Mouse (Mus musculus): Measurements from ENCODE around the gene Ccdc63. TPM values are rescaled to one million over a fixed set of nuclear protein-coding genes. Genes with fewer than 3 reads are reported as not detected.

Gene Ccdc63
- total RNA-seq, 2 experiments from 2014 or later = not detected

GRCm38 (mm10) chr5:122131076-122132051, 9.3 kb downstream of the Ccdc63 start:
- peak; percentile 89 to 94 for DNase-seq
- intact Hi-C loops (cut with DNase I) = loop anchor here (1.0 to 5.0 kb wide), 4 partner anchors 12 to 211 kb away; partner anchors contain the start of gene Tctn1

- DNase-seq = no peak
- intact Hi-C loops (cut with DNase I) = loop anchor here (5.0 kb wide), 2 partner anchors 132 to 212 kb away; partner anchors contain the start of gene Tctn1
Measured at GRCm38 (mm10) chr5:122130341-122130998, 10.2 kb downstream of the Ccdc63 start.

DNA sequence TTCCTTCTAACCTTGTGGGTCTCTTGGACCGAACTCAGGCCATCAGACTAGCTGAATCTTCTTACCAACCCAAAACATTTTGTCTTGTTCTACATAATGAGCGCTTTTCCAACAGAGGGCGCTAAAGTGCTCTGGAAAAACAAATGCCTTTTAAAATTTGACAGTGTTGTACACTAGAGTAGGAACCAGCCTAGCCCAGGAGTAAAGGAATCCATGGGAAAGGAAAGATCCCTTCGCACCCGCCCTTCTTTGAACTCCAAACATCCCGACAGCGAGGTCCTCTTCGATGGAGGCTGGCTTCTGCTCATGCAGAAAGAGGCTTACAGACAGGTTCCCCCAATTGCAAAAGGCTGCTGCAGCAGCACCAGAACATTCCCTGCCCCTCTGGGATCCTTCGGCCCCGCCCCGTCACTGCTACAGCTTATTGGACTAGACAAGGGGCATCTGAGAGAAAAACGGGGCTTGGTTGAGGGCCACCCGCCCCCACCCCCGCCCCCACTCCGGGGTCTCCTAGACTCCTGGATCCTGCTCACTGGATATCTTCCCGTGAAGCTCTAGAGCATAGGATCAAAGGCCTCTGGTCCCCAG, 11.5 kb downstream of the Ccdc63 start:
- intact Hi-C loops (cut with DNase I) = no loop called here
- DNase-seq = peak; percentile 72 to 79

DNA sequence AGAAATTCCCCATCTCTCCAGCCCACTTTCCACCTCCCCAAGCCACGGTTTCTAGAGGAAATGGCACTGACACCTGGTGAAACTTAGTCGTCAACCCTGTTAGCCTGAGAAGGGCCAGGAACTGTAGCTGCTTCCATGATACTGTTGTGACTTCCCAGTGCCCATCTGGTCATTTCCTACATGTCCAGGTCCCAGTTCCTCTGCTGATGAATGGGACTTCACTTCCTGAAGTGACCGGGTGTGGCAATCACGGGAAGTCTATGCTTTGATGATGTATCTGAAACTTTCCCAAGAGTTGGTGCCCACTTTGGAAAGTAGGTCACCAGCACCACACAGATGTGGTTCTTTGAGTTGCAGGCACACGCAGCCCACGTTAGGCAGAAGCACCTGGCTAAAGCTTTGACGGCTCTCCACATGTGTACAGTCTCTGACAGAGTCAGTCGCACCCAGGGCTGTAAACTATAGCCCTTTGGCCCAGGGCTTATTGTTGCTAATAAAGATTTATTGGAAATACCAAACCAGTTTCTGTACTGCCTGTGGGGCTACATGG, 15.3 kb downstream of the Ccdc63 start:
- intact Hi-C loops (cut with DNase I) = no loop called here
- DNase-seq = no peak

GRCm38 (mm10) chr5:122116243-122116642, 24.4 kb downstream of the Ccdc63 start:
- intact Hi-C loops (cut with DNase I) = no loop called here
- no peak for DNase-seq

DNA sequence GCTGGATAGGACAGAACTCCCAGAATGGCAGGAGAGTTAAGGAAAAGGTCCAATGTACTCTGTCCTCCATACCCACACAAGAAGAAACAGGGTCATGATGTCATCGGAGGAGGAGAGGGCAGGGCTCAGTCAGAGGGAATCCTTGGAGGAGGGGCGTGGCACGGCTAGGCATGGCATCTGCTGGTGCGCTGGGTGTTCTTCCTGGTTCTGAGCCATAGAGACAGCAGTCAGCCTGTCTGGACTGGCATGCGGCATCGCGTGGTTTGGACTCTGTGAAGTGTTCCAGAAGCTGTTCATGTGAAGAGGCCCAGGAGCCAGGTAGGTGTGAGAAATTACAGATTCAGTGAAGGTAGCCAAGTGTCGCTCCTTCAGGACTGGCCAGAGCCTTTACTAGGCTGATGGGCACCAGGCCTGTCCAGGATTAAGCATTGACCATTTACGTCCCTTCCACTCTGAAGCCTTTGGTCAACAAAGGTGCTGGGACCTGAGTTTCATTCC, 25.3 kb downstream of the Ccdc63 start:
- no peak for DNase-seq
- intact Hi-C loops (cut with DNase I) = no loop called here

DNA sequence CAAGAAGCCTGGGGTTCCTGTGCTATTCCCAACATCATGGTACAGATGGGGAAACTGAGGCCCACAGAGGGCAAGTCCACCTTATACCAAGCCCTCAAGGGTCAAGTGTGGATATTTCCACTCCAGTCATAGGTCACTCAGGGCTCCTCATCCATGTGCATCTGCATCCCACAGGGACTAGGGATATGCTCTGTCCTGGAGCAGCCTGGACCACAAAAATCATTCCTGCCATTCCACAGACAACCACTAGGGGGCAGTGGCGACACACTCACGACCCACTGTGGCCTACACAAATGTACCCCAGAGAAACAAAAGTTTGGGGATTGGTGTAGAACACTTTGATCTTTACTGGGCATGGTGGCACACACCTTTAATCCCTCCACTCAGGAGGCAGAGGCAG, 26.4 kb downstream of the Ccdc63 start:
- intact Hi-C loops (cut with DNase I) = no loop called here

DNA sequence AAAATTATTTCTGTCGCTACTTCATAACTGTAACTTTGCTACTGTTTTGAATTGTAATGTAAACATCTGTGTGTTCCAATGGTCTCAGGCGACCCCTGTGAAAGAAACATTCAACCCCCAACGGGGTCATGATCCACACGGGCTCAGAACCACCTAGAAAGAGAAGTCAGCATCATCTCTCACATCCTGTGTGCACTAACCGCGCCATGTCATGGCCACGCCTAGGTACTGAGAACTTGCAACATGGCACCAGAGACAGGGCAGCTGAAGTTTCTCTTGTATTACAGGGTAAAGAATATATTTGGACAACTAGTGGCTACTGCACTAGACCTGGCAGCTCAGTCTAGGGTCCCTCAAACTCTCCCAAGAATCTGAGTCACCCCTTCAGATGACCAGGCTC, 27.2 kb downstream of the Ccdc63 start:
- intact Hi-C loops (cut with DNase I) = no loop called here
- DNase-seq = no peak

More for the DNA sequence above, 26.4 kb downstream of the Ccdc63 start:
- peak in 1 of 2 experiments; percentile 72 for DNase-seq

- DNase-seq = no peak
- intact Hi-C loops (cut with DNase I) = no loop called here
Measured at GRCm38 (mm10) chr5:122111933-122112248, 28.7 kb downstream of the Ccdc63 start.

GRCm38 (mm10) chr5:122111091-122111932, 29.3 kb downstream of the Ccdc63 start:
- DNase-seq = no peak
- intact Hi-C loops (cut with DNase I) = no loop called here

GRCm38 (mm10) chr5:122110625-122111024, 30.0 kb downstream of the Ccdc63 start:
- DNase-seq = no peak
- intact Hi-C loops (cut with DNase I) = no loop called here

- intact Hi-C loops (cut with DNase I) = no loop called here
Measured at GRCm38 (mm10) chr5:122109325-122110060, 31.1 kb downstream of the Ccdc63 start.

GRCm38 (mm10) chr5:122108104-122108503, 32.5 kb downstream of the Ccdc63 start:
- DNase-seq = no peak
- intact Hi-C loops (cut with DNase I) = no loop called here

More at GRCm38 (mm10) chr5:122109325-122110060, 31.1 kb downstream of the Ccdc63 start:
- DNase-seq = peak in 1 of 2 experiments; percentile 32

DNA sequence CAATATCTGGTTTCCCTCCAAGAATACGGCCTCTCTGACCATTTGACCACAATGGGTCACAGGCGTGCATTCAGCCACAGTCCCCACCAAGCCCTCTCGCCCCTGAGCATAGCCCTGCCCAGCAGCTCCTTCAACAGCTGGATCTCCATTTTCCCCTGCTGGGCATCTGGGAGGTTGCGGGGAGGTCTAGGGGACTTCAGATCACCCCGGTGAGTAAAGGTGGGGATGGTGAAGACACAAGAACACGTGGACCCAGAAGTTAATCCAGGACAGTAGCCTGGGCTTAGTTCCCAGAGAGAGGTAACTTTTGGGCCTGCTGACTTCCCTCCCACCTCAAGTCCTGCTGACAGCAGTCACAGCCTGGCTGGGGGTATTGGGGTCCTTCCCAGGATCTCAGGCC, 34.4 kb downstream of the Ccdc63 start:
- intact Hi-C loops (cut with DNase I) = no loop called here
- no peak for DNase-seq

GRCm38 (mm10) chr5:122104981-122105380, 35.6 kb downstream of the Ccdc63 start:
- intact Hi-C loops (cut with DNase I) = no loop called here
- no peak for DNase-seq

- DNase-seq = peak in 1 of 2 experiments; percentile 51
- intact Hi-C loops (cut with DNase I) = no loop called here
Measured at GRCm38 (mm10) chr5:122104201-122104600, 36.4 kb downstream of the Ccdc63 start.

- intact Hi-C loops (cut with DNase I) = no loop called here
- DNase-seq = no peak
Measured at GRCm38 (mm10) chr5:122103075-122103474, 37.5 kb downstream of the Ccdc63 start.

GRCm38 (mm10) chr5:122102476-122103050, 38.1 kb downstream of the Ccdc63 start:
- intact Hi-C loops (cut with DNase I) = no loop called here

DNA sequence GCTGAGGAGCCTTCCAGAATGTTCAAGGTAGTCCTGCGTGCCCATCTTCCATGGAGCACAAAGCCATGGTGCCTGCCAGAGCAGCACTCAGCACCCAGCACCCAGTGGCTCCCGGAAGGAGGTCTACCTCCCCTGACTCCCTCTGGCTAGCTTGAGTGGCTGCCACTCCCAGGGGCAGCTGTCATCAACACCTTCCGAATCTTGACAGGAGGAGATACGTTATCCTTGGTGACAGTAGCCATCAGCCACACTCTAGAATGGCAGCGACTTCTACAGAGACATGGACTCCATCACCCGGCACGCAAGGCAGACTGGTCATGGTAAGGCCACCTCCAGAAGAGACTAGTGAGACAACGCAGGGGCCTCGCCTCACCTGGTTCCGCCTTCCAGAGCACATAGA, 46.2 kb downstream of the Ccdc63 start:
- intact Hi-C loops (cut with DNase I) = no loop called here
- DNase-seq = no peak

More at GRCm38 (mm10) chr5:122102476-122103050, 38.1 kb downstream of the Ccdc63 start:
- no peak for DNase-seq

All from heart, postnatal 36 days (tissue).